Mouse (Mus musculus): ENCODE measurements around the gene Kifc1.
A peak's percentile ranks its signal among the peaks of the same experiment; 100 is the strongest.
"Not testable (repeated sequence)": the region's sequence is repeated elsewhere in the genome, so short reads cannot be mapped to it uniquely, and the experiment has no call there.

The Kifc1 gene

DNA sequence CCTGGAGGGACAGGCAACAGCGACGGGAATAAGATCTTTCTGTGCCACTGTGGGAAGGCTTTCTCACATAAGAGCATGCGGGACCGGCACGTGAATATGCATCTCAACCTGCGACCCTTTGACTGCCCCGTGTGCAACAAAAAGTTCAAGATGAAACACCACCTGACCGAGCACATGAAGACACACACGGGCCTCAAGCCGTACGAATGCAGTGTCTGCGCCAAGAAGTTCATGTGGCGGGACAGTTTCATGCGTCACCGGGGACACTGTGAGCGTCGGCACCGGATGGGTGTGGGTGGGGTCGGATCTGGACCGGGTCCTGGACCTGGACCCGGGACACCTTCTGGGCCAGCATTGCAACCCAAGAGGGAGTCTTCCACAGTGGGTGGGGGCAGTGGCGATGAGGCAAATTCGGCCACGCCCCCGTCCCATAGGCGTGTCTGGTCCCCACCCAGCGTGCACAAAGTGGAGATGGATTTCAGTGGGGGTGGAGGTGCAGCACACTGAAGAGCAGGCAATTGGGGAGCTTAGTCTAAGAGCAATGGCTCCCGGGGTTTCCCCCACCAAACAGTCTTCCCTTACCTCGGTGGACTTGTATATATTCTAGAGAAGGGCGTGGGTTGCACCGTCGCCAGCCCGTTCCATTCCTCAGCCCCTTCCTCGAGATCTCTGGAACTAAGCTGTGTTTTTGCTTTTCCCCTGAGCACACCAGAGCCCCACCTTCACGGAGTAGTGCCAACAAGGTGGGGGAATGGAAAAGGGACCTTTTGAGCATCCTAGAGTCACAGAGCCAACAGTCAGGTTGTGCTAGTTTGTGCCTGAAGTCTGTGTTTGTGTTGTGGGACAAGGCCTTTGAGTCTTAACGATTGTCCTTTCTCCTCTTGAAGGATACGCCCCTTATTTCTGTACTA is 28.1 kb upstream of the Kifc1 start:
- DNase-seq: peak; percentile 97

DNA sequence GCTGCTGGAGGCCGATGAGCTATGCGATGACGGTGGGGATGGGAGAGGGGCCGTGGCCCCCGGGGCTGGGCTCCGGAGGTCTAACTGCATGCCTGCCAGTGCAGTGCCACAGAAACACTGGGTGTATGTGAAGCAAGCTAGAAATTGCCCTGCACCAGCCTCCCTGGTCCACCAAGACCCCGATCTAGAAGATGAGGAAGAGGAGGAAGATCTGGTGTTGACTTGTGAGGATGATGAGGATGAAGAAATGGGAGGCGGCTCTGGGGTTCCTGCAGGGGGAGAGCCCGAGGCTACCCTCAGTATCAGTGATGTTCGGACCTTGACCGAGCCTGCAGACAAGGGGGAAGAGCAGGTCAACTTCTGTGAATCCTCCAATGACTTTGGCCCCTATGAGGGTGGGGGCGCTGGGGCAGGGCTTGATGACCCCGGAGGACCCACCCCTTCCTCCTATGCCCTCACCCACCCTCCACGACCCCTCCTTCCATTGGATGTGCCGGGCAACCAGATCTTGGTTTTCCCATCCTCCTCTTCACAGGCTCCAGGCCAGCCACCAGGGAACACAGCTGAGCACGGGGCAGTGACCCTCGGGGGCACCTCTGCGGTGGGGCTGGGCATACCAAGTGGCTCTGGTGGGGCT is 27.3 kb upstream of the Kifc1 start:
- DNase-seq: peak; percentile 96

DNA sequence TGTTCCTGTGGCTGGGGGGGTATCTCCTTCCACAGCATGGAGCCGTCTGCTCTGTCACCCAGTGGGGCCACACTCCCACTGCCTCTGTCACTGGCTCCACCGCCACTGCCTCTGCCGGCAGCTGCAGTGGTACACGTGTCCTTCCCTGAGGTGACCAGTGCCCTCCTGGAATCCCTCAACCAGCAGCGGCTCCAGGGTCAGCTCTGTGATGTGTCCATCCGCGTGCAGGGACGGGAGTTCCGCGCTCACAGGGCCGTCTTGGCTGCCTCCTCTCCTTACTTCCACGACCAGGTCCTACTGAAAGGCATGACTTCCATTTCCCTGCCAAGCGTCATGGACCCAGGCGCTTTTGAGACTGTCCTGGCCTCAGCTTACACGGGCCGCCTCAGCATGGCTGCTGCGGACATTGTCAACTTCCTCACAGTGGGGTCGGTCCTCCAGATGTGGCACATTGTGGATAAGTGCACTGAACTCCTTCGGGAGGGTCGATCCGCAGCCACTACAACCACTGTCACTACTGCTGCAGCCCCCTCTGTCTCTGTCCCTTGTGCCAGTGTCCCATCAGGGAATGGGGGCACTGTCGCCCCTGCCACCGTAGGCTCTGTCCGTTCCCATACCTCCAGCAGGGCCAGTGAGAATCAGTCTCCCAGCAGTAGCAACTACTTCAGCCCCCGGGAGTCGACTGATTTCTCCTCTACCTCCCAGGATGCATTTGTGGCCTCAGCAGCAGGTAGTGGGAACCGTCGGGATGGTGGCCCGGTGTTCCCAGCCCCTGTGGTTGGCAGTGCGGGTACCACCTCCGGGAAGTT is 26.6 kb upstream of the Kifc1 start:
- peak; percentile 96 for DNase-seq

DNA sequence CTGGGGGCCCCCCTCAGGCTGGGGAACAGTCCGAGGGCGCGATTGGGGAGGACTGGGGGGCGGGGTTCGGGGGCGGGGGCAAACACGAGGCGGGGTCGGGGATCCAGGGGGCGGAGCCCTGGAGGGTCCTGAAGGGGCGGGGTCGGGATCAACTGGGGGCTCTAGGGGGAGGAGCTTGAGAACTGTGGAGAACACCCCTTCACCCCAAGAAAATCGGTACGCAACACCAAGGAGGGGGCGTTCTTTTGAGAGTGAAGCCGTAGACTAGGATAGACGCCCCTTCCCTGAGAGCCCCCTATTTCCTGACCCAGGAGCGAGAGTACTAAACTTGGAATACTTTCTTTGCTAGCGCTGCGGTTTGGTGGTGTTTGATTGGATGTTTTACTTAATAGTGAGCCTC is 25.8 kb upstream of the Kifc1 start:
- peak; percentile 98 for DNase-seq

DNA sequence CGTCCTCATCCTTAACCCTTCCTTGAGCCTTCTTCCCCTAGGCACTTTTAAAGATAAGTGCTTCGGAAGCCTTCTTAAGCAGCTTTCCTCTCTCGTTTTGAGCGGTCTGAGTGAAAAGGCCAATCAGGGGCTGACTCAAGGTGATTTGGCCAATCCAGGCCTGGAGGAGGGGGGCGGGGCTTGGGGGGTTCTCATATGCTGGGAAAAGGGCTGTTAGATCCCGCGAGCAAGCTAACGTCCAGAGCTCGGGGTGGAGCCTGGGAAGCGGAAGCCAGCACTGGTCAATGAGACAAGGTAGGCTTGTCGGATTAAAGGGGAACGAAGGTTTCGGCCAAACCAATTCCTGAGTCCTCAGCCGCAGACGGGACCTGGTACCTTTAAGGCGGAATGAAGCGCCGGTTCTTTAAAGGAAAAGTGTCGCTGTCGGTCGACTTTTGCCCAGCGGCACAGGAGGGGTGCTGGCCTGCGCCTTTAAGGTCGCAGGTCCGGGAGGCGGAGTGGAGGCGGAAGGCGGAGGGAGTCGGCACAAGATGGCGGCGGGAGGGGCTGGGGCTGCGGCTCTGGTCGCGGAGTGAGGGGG is 25.3 kb upstream of the Kifc1 start, which contains the start of the genes Tapbp and Zbtb22:
Gene Tapbp, plus strand, starts transcription at position 229 of the 580 bp plus-strand sequence.
Gene Zbtb22, plus strand, starts transcription at position 234 of the 580 bp plus-strand sequence.
- DNase-seq: peak; percentile 100

DNA sequence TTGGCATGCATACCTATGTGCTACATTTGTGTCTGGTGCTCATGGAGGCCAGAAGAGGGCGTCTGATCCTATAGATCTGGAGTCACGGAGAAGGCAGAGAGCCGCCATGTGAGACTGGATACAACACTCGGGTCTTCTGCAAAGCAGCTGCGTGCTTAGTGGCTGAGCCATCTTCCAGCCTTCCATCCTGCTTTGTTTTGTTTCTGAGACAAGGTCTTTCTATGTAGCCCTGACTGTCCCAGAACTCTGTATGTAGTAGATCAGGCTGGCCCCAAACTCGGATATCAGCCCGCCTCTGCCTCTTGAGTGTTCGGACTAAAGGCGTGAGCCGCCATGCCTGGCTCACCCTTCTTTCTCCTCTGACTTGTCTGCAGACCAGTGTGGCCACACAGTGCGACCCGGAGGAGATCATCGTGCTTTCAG is 24.5 kb upstream of the Kifc1 start:
- peak; percentile 95 for DNase-seq

DNA sequence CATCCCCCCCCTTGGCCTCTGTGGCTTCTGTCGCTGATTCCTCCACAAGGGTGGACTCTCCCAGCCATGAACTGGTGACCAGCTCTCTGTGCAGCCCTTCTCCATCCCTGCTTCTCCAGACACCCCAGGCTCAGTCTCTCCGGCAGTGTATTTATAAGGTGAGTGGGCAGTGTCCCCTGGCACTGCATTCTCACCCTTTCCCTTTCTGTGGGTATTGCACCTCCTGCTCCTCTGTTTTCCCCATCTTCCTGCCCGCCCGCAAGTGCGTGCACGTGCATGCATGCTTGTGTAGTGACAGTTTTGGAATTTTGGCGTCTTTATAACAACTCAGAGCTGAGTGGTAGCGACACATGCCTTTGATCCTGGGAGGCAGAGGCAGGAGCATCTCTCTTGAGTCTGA is 23.4 kb upstream of the Kifc1 start:
- DNase-seq: peak; percentile 90

DNA sequence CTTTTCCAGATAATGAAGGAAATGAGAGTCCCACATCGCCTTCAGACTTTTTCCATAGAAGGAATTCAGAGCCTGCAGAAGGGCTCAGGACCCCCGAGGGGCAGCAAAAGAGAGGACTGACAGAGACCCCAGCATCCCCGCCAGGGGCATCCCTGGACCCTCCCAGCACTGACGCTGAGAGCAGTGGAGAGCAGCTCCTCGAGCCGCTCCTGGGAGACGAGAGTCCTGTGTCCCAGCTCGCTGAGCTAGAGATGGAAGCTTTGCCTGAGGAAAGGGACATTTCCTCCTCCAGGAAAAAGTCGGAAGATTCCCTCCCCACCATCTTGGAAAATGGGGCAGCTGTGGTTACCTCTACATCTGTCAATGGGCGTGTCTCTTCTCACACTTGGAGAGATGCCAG is 22.8 kb upstream of the Kifc1 start:
- DNase-seq: no peak

DNA sequence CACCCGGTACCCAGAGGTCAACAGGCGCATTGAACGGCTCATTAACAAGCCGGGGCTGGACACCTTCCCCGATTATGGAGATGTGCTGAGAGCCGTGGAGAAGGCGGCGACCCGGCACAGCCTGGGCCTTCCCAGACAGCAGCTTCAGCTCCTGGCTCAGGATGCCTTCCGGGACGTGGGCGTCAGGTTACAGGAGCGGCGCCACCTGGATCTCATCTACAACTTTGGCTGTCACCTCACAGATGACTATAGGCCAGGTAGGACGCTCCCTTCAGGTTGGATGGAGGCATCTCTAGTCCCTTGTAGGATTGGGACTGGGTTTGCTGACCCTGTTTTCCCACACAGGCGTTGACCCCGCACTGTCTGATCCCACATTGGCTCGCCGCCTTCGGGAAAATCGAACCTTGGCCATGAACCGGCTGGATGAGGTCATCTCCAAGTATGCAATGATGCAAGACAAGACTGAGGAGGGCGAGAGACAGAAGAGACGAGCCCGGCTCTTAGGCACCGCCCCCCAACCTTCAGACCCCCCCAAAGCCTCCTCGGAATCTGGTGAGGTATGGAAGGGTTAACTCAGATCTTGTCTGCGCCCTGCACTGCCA is 21.5 kb upstream of the Kifc1 start:
- DNase-seq: peak; percentile 92

DNA sequence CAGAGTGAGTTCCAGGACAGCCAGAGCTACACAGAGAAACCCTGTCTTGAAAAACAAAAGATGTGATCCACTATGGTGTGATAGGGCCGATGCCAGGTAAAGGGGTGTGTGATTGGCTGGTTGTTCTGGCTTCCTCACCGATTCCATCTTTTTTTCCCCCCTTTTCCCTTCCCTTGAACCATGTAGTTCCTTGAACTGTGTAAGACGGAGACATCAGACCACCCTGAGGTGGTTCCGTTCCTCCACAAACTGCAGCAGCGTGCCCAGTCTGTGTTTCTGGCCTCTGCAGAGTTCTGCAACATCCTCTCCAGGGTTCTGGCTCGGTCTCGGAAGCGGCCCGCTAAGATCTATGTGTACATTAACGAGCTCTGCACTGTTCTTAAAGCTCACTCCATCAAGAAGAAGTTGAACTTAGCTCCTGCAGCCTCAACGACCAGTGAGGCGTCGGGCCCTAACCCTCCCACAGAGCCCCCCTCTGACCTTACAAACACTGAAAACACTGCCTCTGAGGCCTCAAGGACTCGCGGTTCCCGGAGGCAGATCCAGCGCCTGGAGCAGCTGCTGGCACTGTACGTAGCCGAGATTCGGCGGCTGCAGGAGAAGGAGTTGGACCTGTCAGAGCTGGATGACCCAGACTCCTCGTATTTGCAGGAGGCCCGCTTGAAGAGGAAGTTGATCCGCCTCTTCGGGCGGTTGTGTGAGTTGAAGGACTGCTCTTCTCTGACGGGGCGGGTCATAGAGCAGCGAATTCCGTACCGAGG is 20.8 kb upstream of the Kifc1 start:
- peak; percentile 94 for DNase-seq

DNA sequence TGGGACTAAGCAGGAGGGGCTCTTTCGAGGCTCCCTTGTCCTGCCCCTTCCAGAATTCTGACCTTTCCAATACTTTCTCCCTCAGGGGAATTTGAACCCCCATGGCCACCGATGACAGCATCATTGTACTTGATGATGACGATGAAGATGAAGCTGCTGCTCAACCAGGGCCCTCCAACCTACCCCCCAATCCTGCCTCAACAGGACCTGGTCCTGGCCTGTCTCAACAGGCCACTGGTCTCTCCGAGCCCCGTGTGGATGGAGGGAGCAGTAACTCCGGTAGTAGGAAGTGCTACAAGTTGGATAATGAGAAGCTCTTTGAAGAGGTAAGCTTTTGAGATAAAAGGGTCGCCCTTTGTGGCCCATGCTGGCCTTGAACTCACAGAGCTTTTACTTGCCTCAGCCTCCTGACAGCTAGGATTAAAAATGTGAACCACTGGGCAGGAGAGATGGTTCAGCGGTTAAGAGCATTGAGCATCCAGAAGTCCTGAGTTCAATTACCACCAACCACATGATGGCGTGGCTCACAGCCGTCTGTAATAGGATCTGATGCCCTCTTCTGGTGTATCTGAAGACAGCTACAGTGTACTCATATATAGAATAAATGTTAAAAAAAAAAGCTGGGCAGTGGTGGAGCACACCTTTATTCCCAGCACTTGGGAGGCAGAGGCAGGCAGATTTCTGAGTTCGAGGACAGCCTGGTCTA is 20.0 kb upstream of the Kifc1 start:
- DNase-seq: peak; percentile 93

DNA sequence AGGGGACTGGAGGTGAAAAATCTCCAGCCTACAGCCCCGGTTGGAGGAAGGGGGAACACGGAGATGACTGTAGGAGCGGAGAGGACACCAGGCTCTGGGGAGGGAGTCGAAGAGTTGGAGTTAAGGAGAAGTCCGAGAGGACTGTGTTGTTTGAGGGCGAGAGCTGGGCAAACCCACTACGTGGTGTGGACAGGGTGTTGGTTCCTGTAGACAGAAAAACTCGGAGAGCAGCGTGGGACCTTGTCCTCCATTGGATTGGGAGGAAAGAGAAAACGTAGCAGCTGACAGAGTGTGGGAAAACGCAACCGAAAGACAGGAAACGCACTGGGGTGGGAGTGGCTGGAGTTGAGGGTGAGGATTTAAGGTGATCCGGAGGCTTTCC is 19.4 kb upstream of the Kifc1 start:
- DNase-seq: peak; percentile 97

DNA sequence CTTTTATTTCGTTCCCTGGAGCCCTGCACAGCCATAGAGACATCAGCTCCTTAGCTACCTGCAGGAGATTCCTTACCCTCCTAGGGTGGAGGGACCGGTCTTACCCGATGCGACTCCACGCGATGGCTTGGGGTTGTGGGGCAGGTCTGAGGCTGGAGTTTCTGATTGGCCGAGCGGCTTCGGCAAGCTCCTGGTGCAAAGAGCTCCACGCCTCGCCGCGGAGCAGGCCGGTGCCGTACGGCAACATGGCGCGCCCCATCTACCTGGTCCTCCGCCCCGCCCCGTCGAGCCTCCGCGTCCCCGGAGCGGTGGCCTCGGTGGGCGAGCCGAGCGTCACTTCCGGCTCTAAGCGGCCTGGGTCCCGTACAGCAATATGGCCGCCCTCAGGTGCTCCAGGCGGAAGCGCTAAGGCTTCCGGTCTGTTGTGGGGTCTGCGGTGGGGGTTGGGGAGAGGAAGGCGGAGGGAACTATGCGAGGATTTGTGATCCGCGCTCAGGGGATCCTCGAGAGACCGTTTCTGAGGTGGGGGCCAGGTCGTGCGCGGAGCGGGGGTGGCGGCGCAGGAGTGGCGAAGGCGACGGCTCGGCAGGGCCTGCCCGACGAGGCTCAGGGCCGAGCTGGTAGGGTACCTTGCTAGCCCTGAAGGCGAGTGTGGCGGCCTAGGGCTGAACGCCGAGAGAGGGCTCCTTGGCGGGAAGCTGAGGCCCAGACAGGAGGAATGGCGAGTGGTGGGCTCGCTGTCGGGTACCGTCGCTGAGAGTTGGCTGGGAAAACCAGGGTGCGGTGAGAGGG is 18.8 kb upstream of the Kifc1 start, which contains the start of gene Daxx:
Gene Daxx, plus strand, starts transcription at position 338 of the 792 bp plus-strand sequence.
- DNase-seq: peak; percentile 100

DNA sequence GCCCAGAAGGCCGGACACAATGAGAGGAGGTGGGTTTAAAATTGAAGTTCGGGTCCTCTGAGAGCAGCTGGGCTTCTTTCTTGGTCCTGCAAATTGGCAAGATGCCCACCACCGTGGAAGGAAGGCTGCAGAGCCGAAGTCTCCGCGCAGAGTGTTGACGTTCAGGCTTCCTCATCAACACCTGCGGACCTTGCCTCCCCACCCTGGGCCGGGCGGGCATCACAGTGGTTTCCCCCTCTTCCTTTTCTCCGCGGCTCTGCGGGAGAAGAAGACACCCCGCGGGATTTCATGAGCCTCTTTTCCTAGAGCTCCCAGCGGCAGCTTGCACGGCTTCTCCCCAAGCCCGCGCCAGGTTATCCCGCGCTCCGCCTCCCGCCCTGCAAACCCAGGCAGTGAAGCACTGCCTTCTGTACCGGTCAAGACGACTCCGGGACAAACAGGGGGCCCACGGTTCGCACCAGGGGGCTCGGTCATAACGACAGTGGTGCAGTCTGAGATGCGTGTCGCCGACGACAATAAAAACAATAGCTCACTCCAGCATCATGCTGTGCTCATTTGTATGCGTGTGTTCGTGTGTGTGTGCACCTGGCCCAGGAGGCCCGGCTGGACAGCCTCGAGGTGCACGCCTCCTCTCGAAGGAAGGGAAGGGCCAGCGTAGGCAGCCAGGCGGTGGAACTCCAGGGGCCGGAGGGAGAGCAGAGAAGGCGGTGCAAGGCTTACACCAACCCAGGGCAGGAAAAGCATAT is 18.0 kb upstream of the Kifc1 start:
- peak; percentile 96 for DNase-seq

DNA sequence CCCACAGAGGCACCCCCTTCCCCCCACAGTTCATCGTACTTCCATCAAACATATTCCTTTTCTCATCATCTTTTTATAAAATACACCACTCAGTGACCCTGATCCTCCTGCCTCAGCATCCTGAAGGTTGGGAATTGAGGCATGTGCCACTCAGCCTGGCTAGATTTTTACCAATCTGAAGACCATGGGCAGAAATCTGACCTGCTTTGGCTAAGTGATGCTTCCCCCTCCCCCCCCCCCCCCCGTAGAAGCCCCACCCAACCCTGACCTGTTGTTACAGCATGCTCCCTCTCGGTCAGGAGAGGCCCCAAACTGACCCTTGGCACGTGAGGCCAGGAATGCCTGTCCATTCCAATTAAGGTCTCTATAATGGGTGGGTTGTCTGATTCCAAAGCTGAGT is 14.4 kb upstream of the Kifc1 start, which contains the start of gene Platr17:
Gene Platr17, plus strand, starts transcription at position 301 of the 400 bp plus-strand sequence.
- not testable (repeated sequence) for DNase-seq

DNA sequence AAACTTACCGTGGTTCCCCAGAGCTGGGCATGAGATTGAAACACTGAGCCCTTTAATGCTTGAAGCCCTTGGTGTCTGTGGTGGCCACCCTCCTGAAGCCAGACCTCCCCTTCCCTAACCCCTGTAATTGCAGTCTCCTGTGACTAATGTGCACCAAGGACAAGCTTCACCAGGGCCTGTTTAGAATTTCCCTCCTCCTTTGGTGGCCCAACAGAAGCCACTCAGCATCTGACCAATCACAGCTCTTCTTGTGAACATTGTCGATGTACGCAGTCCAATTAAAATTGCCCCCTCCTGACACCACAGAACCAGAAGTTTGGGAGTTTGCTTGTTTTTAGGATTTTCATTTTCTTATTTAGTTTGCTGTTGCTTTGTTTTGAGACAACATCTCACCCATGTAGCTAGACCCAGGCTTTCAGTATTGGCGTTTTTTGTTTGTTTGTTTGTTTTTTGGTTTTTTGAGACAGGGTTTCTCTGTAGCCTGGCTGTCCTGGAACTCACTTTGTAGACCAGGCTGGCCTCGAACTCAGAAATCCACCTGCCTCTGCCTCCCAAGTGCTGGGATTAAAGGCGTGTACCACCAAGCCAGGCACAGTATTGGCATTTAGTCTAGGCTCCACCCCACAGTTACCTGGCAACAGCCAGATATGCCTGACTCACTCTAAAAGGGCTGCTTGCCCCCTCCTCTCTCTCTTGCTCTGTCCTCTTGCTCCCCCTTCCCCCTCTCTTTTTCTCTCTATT is 13.6 kb upstream of the Kifc1 start:
- not testable (repeated sequence) for DNase-seq

DNA sequence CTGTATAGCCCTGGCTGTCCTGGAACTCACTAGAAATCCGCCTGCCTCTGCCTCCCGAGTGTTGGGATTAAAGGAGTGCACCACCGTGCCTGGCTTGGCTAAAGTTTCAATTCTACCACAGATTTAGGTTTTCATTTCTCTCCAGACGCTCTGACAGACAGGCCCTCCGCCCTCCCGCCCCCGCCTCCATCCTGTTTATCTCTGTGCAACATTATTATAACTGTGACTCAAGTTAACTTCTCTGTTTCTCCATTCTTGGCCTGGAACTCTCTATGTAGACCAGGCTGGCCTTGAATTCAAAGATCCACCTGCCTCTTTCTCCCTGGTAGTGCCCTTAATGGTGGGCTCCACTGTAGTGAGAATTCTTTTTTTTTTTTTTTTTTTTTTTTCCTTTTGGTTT is 12.0 kb upstream of the Kifc1 start:
- no peak for DNase-seq

DNA sequence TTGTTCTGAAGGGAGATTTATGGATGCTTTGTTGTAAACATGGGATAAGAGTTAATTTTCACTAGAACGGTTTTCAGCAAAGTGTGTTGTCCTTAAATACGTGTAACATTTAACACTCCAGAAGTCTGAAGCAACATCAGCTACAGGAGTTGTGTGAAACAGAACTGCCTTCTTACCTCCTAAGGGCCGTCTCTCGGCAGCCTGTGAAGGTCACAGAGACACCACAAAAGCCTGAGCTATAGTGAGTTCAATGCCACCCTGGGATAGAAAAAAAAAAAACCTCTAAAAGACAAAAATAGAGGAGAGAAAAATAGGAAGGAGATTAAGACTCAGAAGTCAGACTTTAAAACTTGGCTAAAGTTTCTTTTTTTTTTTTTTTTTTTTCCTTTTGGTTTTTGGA is 11.6 kb upstream of the Kifc1 start:
- no peak for DNase-seq

Measured in heart, adult 11 months (tissue).